In the genomic region with DNA sequence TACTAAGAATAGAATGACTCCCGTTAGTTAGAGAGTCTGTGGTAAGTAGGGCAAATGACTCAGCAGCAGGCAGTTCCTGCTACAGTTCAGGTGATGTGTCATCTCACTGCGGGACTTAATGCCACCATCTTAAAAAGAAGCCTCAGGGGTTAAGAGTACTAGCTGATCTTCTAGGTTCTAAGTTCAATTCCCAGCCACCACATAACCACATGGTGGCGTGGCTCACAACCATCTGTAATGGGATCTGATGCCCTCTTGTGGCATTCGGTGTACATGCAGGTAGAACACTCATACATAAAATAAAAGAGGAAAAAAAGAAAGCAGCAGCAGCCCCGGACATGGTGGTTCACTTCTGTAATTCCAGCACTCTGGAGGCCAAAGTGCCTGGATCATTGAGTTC, we compare ENCODE assay signal across 8 mouse cellular contexts. TPM values are rescaled to one million over a fixed set of nuclear protein-coding genes. Genes with fewer than 3 reads are reported as not detected.
DNase-seq lines count a peak whose midpoint lies in the region; ATAC-seq and TF ChIP-seq lines count a peak whose summit lies in the region.

No protein-coding gene starts in this region.

- no peaks in the 10 kb centered on the region for H3K27me3 ChIP-seq in neural tube, embryonic 15.5 days (replicated peaks)
- no peaks in the 10 kb centered on the region for H3K27me3 ChIP-seq in intestine, embryonic 15.5 days (replicated peaks)
- H3K27me3 ChIP-seq in lung, embryonic 14.5 days (ENCODE audit: insufficient read depth, low read length), result no peaks in the 10 kb centered on the region
- no peaks in the 10 kb centered on the region for H3K27me3 ChIP-seq in spleen, adult 2 months (ENCODE audit: control insufficient read depth, insufficient read depth, low read length)

- no peaks in the 10 kb centered on the region for H3K9me3 ChIP-seq in neural tube, embryonic 15.5 days (replicated peaks)
- no peaks in the 10 kb centered on the region for H3K9me3 ChIP-seq in intestine, embryonic 15.5 days
- no peaks in the 10 kb centered on the region for H3K9me3 ChIP-seq in lung, embryonic 14.5 days (ENCODE audit: low read depth, low read length)

- peak; percentile 25 for DNase-seq in cerebellum, adult 11-12 months
- no peak for DNase-seq in cerebellum, adult 9-11 months
- DNase-seq in neural tube, embryonic 10.5 days (ENCODE audit: extremely low spot score, low spot score), result peak; percentile 44
- peak; percentile 60 to 72 for DNase-seq in cerebellum, postnatal 14 days
- DNase-seq in lung, embryonic 14.5 days, result peak; percentile 79
- DNase-seq in spleen, adult 2 months (ENCODE audit: low read depth in 1 of 2, low spot score in 2 of 2), result peak; percentile 50 to 62

- H3K27ac ChIP-seq in neural tube, embryonic 15.5 days (replicated peaks), result no peak overlapping the region
- no peak overlapping the region for H3K27ac ChIP-seq in intestine, embryonic 15.5 days
- no peak overlapping the region for H3K27ac ChIP-seq in lung, embryonic 14.5 days (ENCODE audit: low read depth)
- no peak overlapping the region for H3K27ac ChIP-seq in spleen, adult 2 months (ENCODE audit: insufficient read depth, low read length)

- no peak overlapping the region for H3K4me2 ChIP-seq in neural tube, embryonic 15.5 days
- no peak overlapping the region for H3K4me2 ChIP-seq in intestine, embryonic 15.5 days (replicated peaks)
- no peak overlapping the region for H3K4me2 ChIP-seq in lung, embryonic 14.5 days

- H3K36me3 ChIP-seq in neural tube, embryonic 15.5 days, result peaks cover 63% of the 10 kb centered on the region
- H3K36me3 ChIP-seq in intestine, embryonic 15.5 days, result peaks cover 31% of the 10 kb centered on the region
- peaks cover 81% of the 10 kb centered on the region for H3K36me3 ChIP-seq in lung, embryonic 14.5 days (ENCODE audit: insufficient read depth)
- peaks cover 38% of the 10 kb centered on the region for H3K36me3 ChIP-seq in spleen, adult 2 months (ENCODE audit: control insufficient read depth, insufficient read depth, low read length)

- peak; percentile 82 for TF ChIP-seq CTCF in lung, embryonic 14.5 days (IDR thresholded peaks at IDR 0.05; ENCODE audit: low read depth)
- peak; percentile 53; the same call in 1 of the 2 replicates for TF ChIP-seq CTCF in spleen, adult 2 months (IDR thresholded peaks at IDR 0.05; ENCODE audit: extremely low read depth, insufficient read depth, insufficient read length, insufficient replicate concordance)

- no peak for TF ChIP-seq POLR2A in spleen, adult 2 months (IDR thresholded peaks at IDR 0.05; ENCODE audit: low read depth, low read length)

- no peaks in the 10 kb centered on the region for H3K4me1 ChIP-seq in neural tube, embryonic 15.5 days
- no peaks in the 10 kb centered on the region for H3K4me1 ChIP-seq in intestine, embryonic 15.5 days (replicated peaks)
- H3K4me1 ChIP-seq in lung, embryonic 14.5 days (ENCODE audit: insufficient read depth), result no peaks in the 10 kb centered on the region
- H3K4me1 ChIP-seq in spleen, adult 2 months (ENCODE audit: control insufficient read depth, insufficient read depth, insufficient read length), result no peaks in the 10 kb centered on the region

- no peak overlapping the region for H3K4me3 ChIP-seq in neural tube, embryonic 15.5 days (replicated peaks)
- H3K4me3 ChIP-seq in intestine, embryonic 15.5 days (replicated peaks), result no peak overlapping the region
- H3K4me3 ChIP-seq in lung, embryonic 14.5 days (ENCODE audit: low read depth, low read length), result no peak overlapping the region
- no peak overlapping the region for H3K4me3 ChIP-seq in spleen, adult 2 months (ENCODE audit: extremely low read depth, insufficient read depth, insufficient read length)

- WGBS in neural tube, embryonic 15.5 days, result 42% methylated on average over 5 of the region's 5 CpGs
- WGBS in intestine, embryonic 15.5 days, result 43% methylated on average over 5 of the region's 5 CpGs
- 39% methylated on average over 5 of the region's 5 CpGs for WGBS in lung, embryonic 14.5 days
- 16% methylated on average over 5 of the region's 5 CpGs for WGBS in spleen, adult 2 months

- H3K9ac ChIP-seq in neural tube, embryonic 15.5 days (replicated peaks), result no peak overlapping the region
- H3K9ac ChIP-seq in intestine, embryonic 15.5 days, result no peak overlapping the region
- H3K9ac ChIP-seq in lung, embryonic 14.5 days, result no peak overlapping the region

- ATAC-seq in neural tube, embryonic 15.5 days (ENCODE audit: low FRiP score), result no peak
- ATAC-seq in intestine, embryonic 15.5 days, result peak; percentile 31; the same call in 1 of the 2 replicates
- no peak for ATAC-seq in lung, embryonic 14.5 days (ENCODE audit: insufficient read depth)

RNA-seq across cellular contexts. Expression of gene Nbr1, which starts 10.4 kb away (rescaled TPM):
- 78.7 and 80.3 TPM in 2 replicates for polyA plus RNA-seq in neural tube, embryonic 15.5 days (2015; fragmentation: Nextera tagmentation; extraction: Ambion mirVana)
- 57.0 and 61.2 TPM in 2 replicates for polyA plus RNA-seq in intestine, embryonic 15.5 days (2015; fragmentation: Nextera tagmentation; extraction: Ambion mirVana)
- polyA plus RNA-seq in lung, embryonic 14.5 days (2014; fragmentation: Nextera tagmentation; extraction: Ambion mirVana), result 59.2 and 62.4 TPM in 2 replicates
- polyA plus RNA-seq in spleen, adult 2 months (2012; rRNA removed), result 66.6 and 68.8 TPM in 2 replicates

RNA-seq across cellular contexts. Expression of gene Brca1, which starts 10.6 kb away (rescaled TPM):
- polyA plus RNA-seq in neural tube, embryonic 15.5 days (2015; fragmentation: Nextera tagmentation; extraction: Ambion mirVana), result 1.4 and 4.1 TPM in 2 replicates
- 8.4 and 10.2 TPM in 2 replicates for polyA plus RNA-seq in intestine, embryonic 15.5 days (2015; fragmentation: Nextera tagmentation; extraction: Ambion mirVana)
- 20.9 and 21.0 TPM in 2 replicates for polyA plus RNA-seq in lung, embryonic 14.5 days (2014; fragmentation: Nextera tagmentation; extraction: Ambion mirVana)
- 1.2 and 1.5 TPM in 2 replicates for polyA plus RNA-seq in spleen, adult 2 months (2012; rRNA removed)

RNA-seq across cellular contexts. Expression of gene Tmem106a, which starts 19.7 kb away (rescaled TPM):
- polyA plus RNA-seq in neural tube, embryonic 15.5 days (2015; fragmentation: Nextera tagmentation; extraction: Ambion mirVana), result 4.4 and 5.9 TPM in 2 replicates
- 21.6 and 22.0 TPM in 2 replicates for polyA plus RNA-seq in intestine, embryonic 15.5 days (2015; fragmentation: Nextera tagmentation; extraction: Ambion mirVana)
- 3.3 and 5.2 TPM in 2 replicates for polyA plus RNA-seq in lung, embryonic 14.5 days (2014; fragmentation: Nextera tagmentation; extraction: Ambion mirVana)
- 28.1 and 33.1 TPM in 2 replicates for polyA plus RNA-seq in spleen, adult 2 months (2012; rRNA removed)

RNA-seq across cellular contexts. Expression of gene Gm11634, which starts 36.7 kb away (rescaled TPM):
- polyA plus RNA-seq in neural tube, embryonic 15.5 days (2015; fragmentation: Nextera tagmentation; extraction: Ambion mirVana), result not detected in 2 replicates
- polyA plus RNA-seq in intestine, embryonic 15.5 days (2015; fragmentation: Nextera tagmentation; extraction: Ambion mirVana), result not detected in 2 replicates
- polyA plus RNA-seq in lung, embryonic 14.5 days (2014; fragmentation: Nextera tagmentation; extraction: Ambion mirVana), result not detected in 2 replicates
- not detected in 2 replicates for polyA plus RNA-seq in spleen, adult 2 months (2012; rRNA removed)
